Mouse (Mus musculus) midbrain, embryonic 16.5 days (tissue): Measurements from ENCODE around the gene Atp6v1c2. TPM values are rescaled to one million over a fixed set of nuclear protein-coding genes. Genes with fewer than 3 reads are reported as not detected.

ENCODE experiments used
- ATAC-seq: fragments of 200-750 bp; cut with Nextera tagmentation; 2 replicates; pipeline ENCODE4 v1.8.0; 2017; ENCODE audit warnings: moderate TSS enrichment
- H3K27ac ChIP-seq: fragments of 300-500 bp; sonication (generic); 2 replicates; pipeline ENCODE4 v1.5.1; 2014; ENCODE audit warnings: mild to moderate bottlenecking, low read length, mixed read lengths
- H3K27me3 ChIP-seq: fragments of 300-500 bp; sonication (generic); 2 replicates; pipeline ENCODE4 v1.6.1; 2014; ENCODE audit warnings: low read depth, low read length, mixed read lengths; ENCODE audit not compliant: control insufficient read depth, insufficient read depth
- H3K36me3 ChIP-seq: fragments of 300-500 bp; sonication (generic); 2 replicates; pipeline ENCODE4 v1.6.1; 2014; ENCODE audit warnings: mild to moderate bottlenecking, low read length, moderate library complexity, mixed read lengths; ENCODE audit not compliant: control insufficient read depth, insufficient read depth
- H3K4me1 ChIP-seq: fragments of 300-500 bp; sonication (generic); 2 replicates; pipeline ENCODE4 v1.6.1; 2014; ENCODE audit warnings: mild to moderate bottlenecking, low read length, mixed read lengths; ENCODE audit not compliant: control insufficient read depth, insufficient read depth
- H3K4me2 ChIP-seq: fragments of 300-500 bp; sonication (generic); 2 replicates; pipeline ENCODE4 v1.6.1; 2014; ENCODE audit warnings: mild to moderate bottlenecking, low read length, mixed read lengths
- H3K4me3 ChIP-seq: fragments of 300-500 bp; sonication (generic); 2 replicates; pipeline ENCODE4 v1.5.1; 2014; ENCODE audit warnings: low read depth, mild to moderate bottlenecking, low read length, moderate library complexity, mixed read lengths
- H3K9ac ChIP-seq: fragments of 300-500 bp; sonication (generic); 2 replicates; pipeline ENCODE4 v1.6.1; 2014; ENCODE audit warnings: low read depth, low read length, mixed read lengths
- H3K9me3 ChIP-seq: fragments of 300-500 bp; sonication (generic); replicated peaks from 2 replicates; pipeline ENCODE4 v1.6.1; 2014; ENCODE audit warnings: mild to moderate bottlenecking, low read length, mixed read lengths; ENCODE audit not compliant: control insufficient read depth, poor library complexity, severe bottlenecking
- WGBS: fragments of 180-500 bp; shearing (Covaris S2); extraction: QIAGEN DNeasy Blood & Tissue Kit; methylation state at CpG from one replicate; pipeline ENCODE4 v1.1.7; 2014; 5-methylcytosine and 5-hydroxymethylcytosine counted together
- polyA plus RNA-seq: library from polyadenylated mRNA; unstranded; fragments of >200 nt; fragmentation: Nextera tagmentation; extraction: Ambion mirVana; gene quantifications from 2 replicates; pipeline ENCODE4 v1.2.1, GENCODE M21; 2015

The Atp6v1c2 gene
- polyA plus RNA-seq, 1 experiment from 2014 or later, result 0.99 TPM

- H3K27ac ChIP-seq, result no peak overlapping the region; the same call in 1 of the 2 replicates
Observed at GRCm38 (mm10) chr12:17267316-17267715, 61.8 kb downstream of the Atp6v1c2 start.

DNA sequence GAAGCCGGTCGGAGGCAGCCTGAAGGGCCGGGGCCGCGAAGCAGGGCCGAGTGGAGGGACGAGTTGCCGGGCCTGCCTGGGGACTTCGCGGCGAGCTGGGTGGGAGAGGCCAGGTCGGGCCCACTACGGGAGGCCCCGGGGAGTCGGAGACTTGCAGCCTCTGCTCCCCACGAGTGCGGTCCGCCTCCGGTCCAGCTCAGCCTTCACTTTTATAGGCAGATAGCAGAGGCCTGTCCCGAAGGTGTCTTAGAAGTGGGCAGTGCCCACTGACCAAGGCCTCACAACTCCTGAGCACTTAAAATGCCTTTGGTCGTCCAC, 62.5 kb downstream of the Atp6v1c2 start:
- 1% methylated on average over 21 of the region's 21 CpGs for WGBS

More at GRCm38 (mm10) chr12:17267316-17267715, 61.8 kb downstream of the Atp6v1c2 start:
- Histone ChIP-seq H3K9me3 (no peaks in the 10 kb centered on the region), H3K4me3 (peak overlapping the region; percentile 92), H3K4me2 (peak overlapping the region; percentile 84), H3K27me3 (no peaks in the 10 kb centered on the region), H3K9ac (peak overlapping the region; percentile 90), H3K4me1 (peaks cover 31% of the 10 kb centered on the region), H3K36me3 (peaks cover 13% of the 10 kb centered on the region)
- 8% methylated on average over 4 of the region's 4 CpGs for WGBS
- ATAC-seq, result no peak

DNA sequence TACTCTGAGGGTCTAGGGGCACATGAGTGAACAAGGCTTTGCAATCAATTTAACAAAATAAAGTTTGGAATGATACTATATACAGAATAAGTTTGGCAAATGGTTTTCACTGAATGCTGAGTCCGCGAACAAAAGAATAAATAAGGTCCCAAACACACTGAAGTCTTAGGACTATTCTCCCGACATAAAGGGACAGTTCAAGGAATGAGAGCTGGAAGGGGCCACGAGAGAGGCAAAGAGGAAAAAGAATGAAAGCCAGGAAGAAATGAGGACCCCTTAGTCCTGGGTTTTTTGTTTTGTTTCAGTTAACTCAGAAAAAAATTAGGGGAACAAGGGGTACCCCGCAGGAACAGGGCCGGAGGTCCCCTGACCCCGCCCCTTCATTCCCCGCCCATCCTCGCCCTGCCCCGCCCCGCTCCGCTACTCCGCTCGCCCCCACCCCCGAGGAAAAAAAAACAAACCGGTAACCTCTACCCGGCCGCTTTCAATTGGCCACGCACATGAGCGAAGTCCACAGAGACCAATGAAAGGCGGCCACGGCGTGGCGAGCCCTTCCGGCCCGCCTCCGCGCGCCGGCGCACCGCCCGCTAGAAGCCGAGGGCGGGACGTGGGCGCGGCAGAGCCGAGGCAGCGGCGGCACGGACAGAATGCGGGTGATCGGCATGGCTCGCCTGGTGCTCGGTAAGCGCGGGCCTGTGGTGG, 63.0 kb downstream of the Atp6v1c2 start, which contains the start of gene Pdia6:
TSS of gene Pdia6 (plus strand) at position 575 of the 702 bp plus-strand sequence.
- peak; percentile 99 for ATAC-seq
- Histone ChIP-seq H3K9me3 (no peaks in the 10 kb centered on the region), H3K4me1 (peaks cover 29% of the 10 kb centered on the region), H3K27me3 (no peaks in the 10 kb centered on the region), H3K36me3 (peaks cover 7% of the 10 kb centered on the region), H3K4me3 (peak within 1 kb of the TSS; percentile 92), H3K9ac (peak within 1 kb of the TSS; percentile 90), H3K4me2 (peak within 1 kb of the TSS; percentile 84), H3K27ac (peak within 1 kb of the TSS; percentile 83)
- under 1% methylated on average over 41 of the region's 48 CpGs for WGBS

More for the DNA sequence above, 62.5 kb downstream of the Atp6v1c2 start:
- peak overlapping the region; percentile 83 for H3K27ac ChIP-seq
- no peaks in the 10 kb centered on the region for H3K9me3 ChIP-seq
- H3K4me1 ChIP-seq, result peaks cover 29% of the 10 kb centered on the region
- ATAC-seq, result peak; percentile 84
- peak overlapping the region; percentile 90 for H3K9ac ChIP-seq
- H3K27me3 ChIP-seq, result no peaks in the 10 kb centered on the region
- peak overlapping the region; percentile 92 for H3K4me3 ChIP-seq
- peaks cover 11% of the 10 kb centered on the region for H3K36me3 ChIP-seq
- peak overlapping the region; percentile 84 for H3K4me2 ChIP-seq

- Histone ChIP-seq H3K27me3 (no peaks in the 10 kb centered on the region), H3K9me3 (no peaks in the 10 kb centered on the region), H3K27ac (no peak overlapping the region), H3K9ac (no peak overlapping the region), H3K4me2 (no peak overlapping the region), H3K4me1 (peaks cover 26% of the 10 kb centered on the region), H3K36me3 (no peaks in the 10 kb centered on the region), H3K4me3 (no peak overlapping the region)
- ATAC-seq, result no peak
- 91% methylated on average over 2 of the region's 2 CpGs for WGBS
Observed at GRCm38 (mm10) chr12:17264826-17265225, 64.3 kb downstream of the Atp6v1c2 start.

DNA sequence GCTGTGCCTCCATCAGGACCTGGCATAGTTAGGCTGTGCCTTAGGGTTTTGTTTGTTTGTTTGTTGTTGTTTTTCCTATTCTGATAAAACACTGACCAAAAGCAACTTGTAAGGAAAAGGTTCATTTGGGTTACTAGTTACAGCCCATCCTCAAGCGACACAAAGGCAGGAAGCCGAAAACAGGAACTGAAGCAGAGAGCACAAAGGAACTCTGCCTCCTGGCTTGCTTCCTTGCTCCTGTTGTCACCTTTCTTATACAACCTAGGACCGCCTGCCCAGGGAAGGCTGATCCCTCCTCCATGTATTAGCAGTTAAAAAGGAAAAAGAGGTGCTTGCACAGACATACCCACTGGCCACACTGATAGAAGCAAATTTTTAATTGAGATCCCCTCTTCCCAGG, 65.3 kb downstream of the Atp6v1c2 start:
- 78% methylated on average over 3 of the region's 3 CpGs for WGBS

DNA sequence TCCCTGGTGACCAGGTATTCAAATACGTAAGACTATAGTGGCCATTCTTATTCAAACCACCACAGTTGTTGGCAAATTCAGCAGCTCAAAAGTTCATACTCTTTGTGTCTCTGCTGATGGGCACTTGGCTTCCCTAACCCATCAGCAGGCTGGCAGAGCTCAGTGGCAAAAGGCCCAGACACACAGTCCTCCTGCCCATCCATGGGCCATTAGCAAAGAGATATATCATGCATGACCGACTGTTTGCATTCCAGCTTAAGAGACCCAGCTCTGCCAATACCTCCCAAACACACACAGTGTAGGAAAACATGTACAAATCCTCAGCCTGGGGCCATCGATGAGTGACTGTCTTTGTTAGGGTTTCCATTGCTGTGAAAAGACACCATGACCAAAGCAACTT, 68.2 kb downstream of the Atp6v1c2 start:
- no peak overlapping the region for H3K4me2 ChIP-seq
- H3K9ac ChIP-seq, result no peak overlapping the region
- no peaks in the 10 kb centered on the region for H3K27me3 ChIP-seq
- no peaks in the 10 kb centered on the region for H3K9me3 ChIP-seq
- H3K4me1 ChIP-seq, result 0 out of 2 replicates have a peak, but pooled peaks cover 3% of the 10 kb centered on the region
- no peak overlapping the region for H3K4me3 ChIP-seq
- ATAC-seq, result no peak
- no peaks in the 10 kb centered on the region for H3K36me3 ChIP-seq
- WGBS, result 93% methylated on average over 3 of the region's 3 CpGs
- no peak overlapping the region for H3K27ac ChIP-seq

More for the DNA sequence above, 65.3 kb downstream of the Atp6v1c2 start:
- H3K9ac ChIP-seq, result no peak overlapping the region
- no peak overlapping the region for H3K4me2 ChIP-seq
- no peak for ATAC-seq
- H3K4me1 ChIP-seq, result peaks cover 21% of the 10 kb centered on the region
- H3K9me3 ChIP-seq, result no peaks in the 10 kb centered on the region
- no peaks in the 10 kb centered on the region for H3K36me3 ChIP-seq
- no peak overlapping the region for H3K27ac ChIP-seq
- H3K4me3 ChIP-seq, result no peak overlapping the region
- H3K27me3 ChIP-seq, result no peaks in the 10 kb centered on the region

GRCm38 (mm10) chr12:17258431-17258830, 70.7 kb downstream of the Atp6v1c2 start:
- Histone ChIP-seq H3K36me3 (no peaks in the 10 kb centered on the region), H3K27me3 (no peaks in the 10 kb centered on the region; the same call in 1 of the 2 replicates), H3K27ac (no peak overlapping the region), H3K9me3 (no peaks in the 10 kb centered on the region), H3K4me2 (no peak overlapping the region), H3K9ac (no peak overlapping the region), H3K4me3 (no peak overlapping the region), H3K4me1 (peaks cover 4% of the 10 kb centered on the region; the same call in 1 of the 2 replicates)
- ATAC-seq, result no peak
- 84% methylated on average over 7 of the region's 7 CpGs for WGBS

DNA sequence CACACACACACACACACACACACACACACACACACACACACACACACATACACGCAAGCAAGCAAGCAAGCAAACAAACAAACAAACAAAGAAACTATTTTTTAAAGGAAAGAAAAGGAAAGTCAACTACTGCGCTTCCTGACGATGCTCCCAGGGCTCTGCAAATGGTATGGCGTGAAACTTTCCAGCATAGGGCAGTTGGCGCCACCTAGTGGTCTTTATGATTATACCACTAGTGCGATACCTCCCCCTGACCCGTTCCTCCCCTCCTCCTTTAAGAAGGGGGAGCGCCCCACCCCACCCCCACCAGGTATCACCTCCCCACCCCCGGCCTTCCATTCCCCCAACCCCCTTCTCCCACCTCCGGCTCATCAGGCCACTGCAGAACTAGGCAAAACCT, 72.3 kb downstream of the Atp6v1c2 start:
- Histone ChIP-seq H3K4me2 (no peak overlapping the region), H3K9ac (no peak overlapping the region), H3K27me3 (no peaks in the 10 kb centered on the region; the same call in 1 of the 2 replicates), H3K9me3 (no peaks in the 10 kb centered on the region), H3K4me1 (peaks cover 4% of the 10 kb centered on the region; the same call in 1 of the 2 replicates), H3K27ac (no peak overlapping the region), H3K36me3 (no peaks in the 10 kb centered on the region), H3K4me3 (no peak overlapping the region)
- ATAC-seq, result no peak
- WGBS, result 2% methylated on average over 8 of the region's 10 CpGs

- Histone ChIP-seq H3K4me3 (no peak overlapping the region), H3K27ac (no peak overlapping the region), H3K36me3 (no peaks in the 10 kb centered on the region), H3K4me1 (peaks cover 4% of the 10 kb centered on the region; the same call in 1 of the 2 replicates), H3K9me3 (no peaks in the 10 kb centered on the region), H3K27me3 (no peaks in the 10 kb centered on the region; the same call in 1 of the 2 replicates), H3K9ac (no peak overlapping the region), H3K4me2 (no peak overlapping the region)
- WGBS, result 81% methylated on average over 6 of the region's 6 CpGs
- ATAC-seq, result no peak
Observed at GRCm38 (mm10) chr12:17255602-17256001, 73.6 kb downstream of the Atp6v1c2 start.
